Mouse (Mus musculus) bone marrow macrophage, adult 2 months (primary cell): ENCODE data around the gene Axdnd1.

Source experiments
- CTCF ChIP-seq: IDR thresholded peaks from 2 replicates; pipeline ENCODE4 v1.5.1; 2012; ENCODE audit warnings: low read depth, mild to moderate bottlenecking, low read length, moderate library complexity
- POLR2A ChIP-seq: IDR thresholded peaks from 2 replicates; pipeline ENCODE4 v1.6.1; 2012; ENCODE audit warnings: mild to moderate bottlenecking, low read depth, low read length, borderline replicate concordance

DNA sequence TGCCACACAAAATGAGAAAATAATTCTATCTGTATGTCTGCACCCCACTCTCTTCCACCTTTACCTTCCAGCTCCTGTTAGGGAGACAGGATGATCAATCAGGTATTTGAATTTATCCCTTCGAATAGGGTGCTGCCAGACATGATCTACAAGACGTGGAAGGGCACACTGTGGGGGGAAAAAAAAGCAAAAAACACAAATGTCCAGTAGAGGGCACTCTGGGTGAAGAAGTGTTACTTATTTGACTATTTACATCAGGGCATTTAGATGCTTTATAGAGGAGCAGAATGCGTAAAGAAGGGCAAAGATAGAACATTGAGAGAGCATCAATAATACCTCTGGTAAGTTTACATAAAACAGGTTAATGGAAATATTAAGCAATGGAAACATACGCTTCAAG lies 2.8 kb downstream of the Axdnd1 start:
- TF ChIP-seq CTCF (no peak), POLR2A (no peak)
